Mouse (Mus musculus) neural tube, embryonic 12.5 days (tissue): ENCODE measurements at regions not wholly inside any gene's neighbourhood (a gene's known extent, or its start where the extent isn't known, plus 50 kb on each side); places are given as distances from the start of the nearest gene placed in this dataset.

ENCODE experiments used
- ATAC-seq: fragments of 200-750 bp; cut with Nextera tagmentation; 2 replicates; pipeline ENCODE4 v1.8.0; 2017; ENCODE audit warnings: low read depth, mild to moderate bottlenecking, moderate TSS enrichment, moderate library complexity; ENCODE audit not compliant: low FRiP score
- H3K27ac ChIP-seq: fragments of 300-500 bp; sonication (generic); 2 replicates; pipeline ENCODE4 v1.5.1; 2016
- H3K27me3 ChIP-seq: fragments of 300-500 bp; sonication (generic); replicated peaks from 2 replicates; pipeline ENCODE4 v1.6.1; 2016; ENCODE audit warnings: mild to moderate bottlenecking
- H3K36me3 ChIP-seq: fragments of 300-500 bp; sonication (generic); 2 replicates; pipeline ENCODE4 v1.6.1; 2016; ENCODE audit warnings: mild to moderate bottlenecking
- H3K4me1 ChIP-seq: fragments of 300-500 bp; sonication (generic); 2 replicates; pipeline ENCODE4 v1.6.1; 2016
- H3K4me2 ChIP-seq: fragments of 300-500 bp; sonication (generic); replicated peaks from 2 replicates; pipeline ENCODE4 v1.6.1; 2016; ENCODE audit warnings: mild to moderate bottlenecking
- H3K4me3 ChIP-seq: fragments of 300-500 bp; sonication (generic); 2 replicates; pipeline ENCODE4 v1.5.1; 2016
- H3K9ac ChIP-seq: fragments of 300-500 bp; sonication (generic); 2 replicates; pipeline ENCODE4 v1.6.1; 2016; ENCODE audit warnings: mild to moderate bottlenecking
- H3K9me3 ChIP-seq: fragments of 300-500 bp; sonication (generic); 2 replicates; pipeline ENCODE4 v1.6.1; 2016; ENCODE audit warnings: mild to moderate bottlenecking
- WGBS: fragments of 180-500 bp; shearing (Covaris S2); methylation state at CpG from one replicate; pipeline ENCODE4 v1.1.7; 2016; 5-methylcytosine and 5-hydroxymethylcytosine counted together

DNA sequence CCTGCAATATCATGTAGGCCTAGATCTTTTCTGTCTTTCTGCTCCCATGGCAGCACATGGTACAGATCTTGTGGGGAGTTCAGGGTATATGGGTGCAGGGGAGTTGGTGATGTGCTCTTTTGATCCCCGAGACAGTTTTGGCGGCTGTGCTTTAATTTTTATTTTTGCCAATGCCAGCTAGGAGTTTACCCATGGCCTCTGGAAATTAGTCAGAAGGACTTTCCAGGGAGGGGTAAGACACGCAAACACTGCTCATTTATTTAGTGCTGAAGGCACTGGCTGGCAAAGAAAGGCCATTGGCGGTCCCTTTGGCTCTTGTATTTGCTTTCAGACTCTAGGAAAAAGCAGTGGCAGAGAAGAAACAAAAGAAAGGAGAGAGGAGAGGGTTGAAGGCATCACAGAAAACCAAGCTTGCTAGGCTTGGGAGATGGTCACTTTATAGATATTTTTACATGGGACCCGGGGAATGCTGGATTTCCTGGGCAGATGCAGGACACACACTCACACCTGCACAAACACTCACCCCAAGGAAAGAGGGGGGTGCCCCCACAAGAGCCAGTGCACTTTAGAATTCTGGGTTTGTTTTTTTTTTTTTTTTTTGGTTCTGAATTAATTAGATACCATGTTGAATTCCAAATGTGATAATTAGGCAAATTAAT is 50.4 kb upstream of the Pcdh8 start:
- H3K27me3 ChIP-seq: no peaks in the 10 kb centered on the region
- no peak overlapping the region for H3K27ac ChIP-seq
- no peak overlapping the region for H3K4me3 ChIP-seq
- H3K4me1 ChIP-seq: peaks cover 5% of the 10 kb centered on the region; the same call in 1 of the 2 replicates
- ATAC-seq: no peak
- WGBS: 74% methylated on average over 5 of the region's 5 CpGs
- H3K9ac ChIP-seq: no peak overlapping the region
- H3K9me3 ChIP-seq: no peaks in the 10 kb centered on the region
- H3K36me3 ChIP-seq: no peaks in the 10 kb centered on the region
- H3K4me2 ChIP-seq: no peak overlapping the region
